Mouse (Mus musculus) telencephalon, adult 2 months (tissue): ENCODE data around the gene Chst10.

ENCODE experiments used
- DNase-seq: peaks from one replicate; pipeline ENCODE4 v3.0.0-alpha.2; 2011; ENCODE audit warnings: low read depth, low spot score

Gene Chst10

DNA sequence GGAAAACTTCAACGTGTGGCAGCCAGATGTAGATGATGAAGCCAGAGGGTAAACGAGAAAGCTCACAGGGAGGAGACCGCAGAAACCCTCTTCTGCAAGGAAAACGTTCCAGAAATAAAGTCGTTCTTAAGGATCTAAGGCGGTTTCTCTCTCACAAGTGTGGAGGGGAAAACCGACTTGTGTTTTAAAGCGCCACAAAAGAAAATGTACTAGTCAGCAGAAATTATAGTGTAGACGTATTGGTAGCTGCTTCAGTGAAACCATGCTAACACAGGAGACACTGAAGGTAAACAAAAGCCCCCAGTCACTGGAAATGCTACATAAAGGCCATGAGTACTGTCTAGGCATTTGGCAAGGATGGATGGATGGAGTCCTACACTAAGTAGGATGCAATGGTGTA is 80.7 kb downstream of the Chst10 start:
- DNase-seq: no peak

GRCm38 (mm10) chr1:38816306-38816705 is 81.7 kb downstream of the Chst10 start:
- no peak for DNase-seq
